Mouse (Mus musculus) CD4-positive, CD25-positive, alpha-beta regulatory T cell, adult 4 months (primary cell): ENCODE results near the gene Ugt1a6a. TPM values are rescaled to one million over a fixed set of nuclear protein-coding genes. Genes with fewer than 3 reads are reported as not detected.
"Not testable (repeated sequence)": the region's sequence is repeated elsewhere in the genome, so short reads cannot be mapped to it uniquely, and the experiment has no call there.

Source experiments
- ATAC-seq: one replicate; pipeline ENCODE4 v1.8.0; 2017
- polyA plus RNA-seq, 2 experiments: library from polyadenylated mRNA; unstranded; fragments of 100-300 nt; shearing (Covaris generic); gene quantifications; one replicate each; pipeline ENCODE4 v1.2.1; 2017

Ugt1a6a gene
- polyA plus RNA-seq, 2 experiments from 2014 or later: 0.13 to 0.75 TPM

DNA sequence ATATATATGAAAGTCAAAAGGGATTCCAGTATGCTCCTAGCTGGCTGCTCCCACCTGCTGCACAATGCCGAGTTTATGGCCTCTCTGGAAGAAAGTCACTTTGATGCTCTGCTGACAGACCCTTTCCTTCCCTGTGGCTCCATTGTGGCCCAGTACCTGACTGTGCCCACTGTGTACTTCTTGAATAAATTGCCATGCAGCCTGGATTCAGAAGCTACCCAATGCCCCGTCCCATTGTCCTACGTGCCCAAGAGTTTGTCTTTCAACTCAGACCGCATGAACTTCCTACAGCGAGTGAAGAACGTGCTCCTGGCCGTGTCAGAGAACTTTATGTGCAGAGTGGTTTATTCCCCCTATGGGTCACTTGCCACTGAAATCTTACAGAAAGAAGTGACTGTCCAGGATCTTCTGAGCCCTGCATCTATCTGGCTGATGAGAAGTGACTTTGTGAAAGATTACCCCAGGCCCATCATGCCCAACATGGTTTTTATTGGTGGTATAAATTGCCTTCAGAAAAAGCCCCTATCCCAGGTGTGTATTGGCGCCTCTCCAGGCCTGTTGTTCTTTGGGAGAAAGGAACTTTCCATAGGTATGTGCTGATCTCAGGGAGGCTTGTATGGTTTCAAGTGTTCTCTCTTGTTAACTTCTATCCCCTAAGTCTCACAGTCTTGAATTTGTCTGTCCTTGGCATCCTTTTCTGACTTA lies 77.9 kb downstream of the Ugt1a6a start:
- no peak for ATAC-seq

DNA sequence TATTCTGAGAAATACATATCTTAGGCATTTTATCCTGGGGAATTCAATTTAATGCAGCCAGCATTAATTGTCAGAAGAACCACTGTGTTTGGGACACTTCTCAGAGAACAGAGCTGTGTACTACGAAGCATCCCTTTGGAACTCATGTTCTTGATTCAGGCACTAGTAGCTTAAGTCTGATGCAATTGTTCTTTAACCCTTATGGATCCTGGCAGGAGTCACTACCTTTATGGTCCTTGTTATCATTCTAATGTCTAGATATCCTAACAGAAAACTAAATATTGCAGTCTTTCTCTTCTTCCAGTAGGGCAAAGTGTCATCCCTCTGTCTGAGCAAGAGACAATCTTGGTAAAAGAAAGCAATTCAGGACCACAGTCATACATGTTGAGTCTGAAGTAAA lies 78.5 kb downstream of the Ugt1a6a start:
- no peak for ATAC-seq

DNA sequence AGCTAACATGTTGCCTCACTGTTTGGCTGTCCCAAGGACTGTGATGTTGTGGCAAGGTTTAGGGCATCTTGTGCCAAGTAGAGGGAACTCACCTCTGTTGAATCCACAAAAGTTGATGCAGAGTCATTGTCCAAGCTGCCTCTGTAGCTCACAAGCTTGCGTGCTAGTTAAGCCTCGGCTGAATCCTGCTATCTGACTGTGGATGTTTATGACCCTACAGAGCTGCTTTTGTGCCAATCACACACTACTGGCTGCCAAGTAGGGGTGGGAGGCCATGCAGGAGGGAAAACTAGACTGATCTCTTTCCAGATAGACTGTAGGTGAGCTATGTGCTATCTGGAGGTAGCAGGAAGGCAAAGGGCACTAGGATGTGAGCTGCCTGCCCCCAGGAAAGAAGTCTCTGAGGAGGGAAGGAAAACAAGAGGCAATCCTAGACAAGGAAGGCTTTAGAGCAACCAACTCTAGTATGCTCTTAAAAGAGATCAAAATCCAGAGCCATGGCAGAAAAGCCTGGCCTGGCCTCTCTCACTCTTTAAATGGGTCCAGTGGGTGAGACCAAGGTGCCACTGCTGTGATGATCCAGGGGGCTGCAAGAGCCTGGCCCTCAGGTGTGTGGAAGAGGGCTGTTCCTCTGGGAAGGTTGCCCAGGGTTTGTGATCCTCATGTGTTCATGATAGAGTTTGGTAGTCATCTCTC lies 79.3 kb downstream of the Ugt1a6a start:
- no peak for ATAC-seq

DNA sequence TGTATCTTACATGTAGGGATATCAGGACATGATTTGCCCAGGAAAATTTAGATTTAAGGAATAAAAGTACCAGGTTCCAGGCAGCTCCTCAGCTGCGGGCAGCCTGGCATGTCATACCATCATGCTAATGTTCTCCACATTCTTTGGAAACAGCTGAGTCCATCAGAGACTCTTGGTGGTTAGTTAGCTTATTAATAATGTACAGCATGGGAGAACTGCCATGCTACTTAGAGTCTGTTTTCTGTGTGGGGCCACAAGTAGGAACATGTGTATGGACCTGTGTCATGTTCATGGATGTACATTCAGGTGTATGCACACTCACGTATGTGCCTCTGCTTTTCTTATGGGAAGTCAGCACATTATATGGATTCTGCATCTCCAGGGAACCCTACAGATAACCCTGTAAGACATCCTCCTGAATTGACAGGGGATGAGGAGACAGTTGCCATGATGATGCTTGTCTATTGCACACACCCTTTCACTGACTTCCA lies 79.9 kb downstream of the Ugt1a6a start:
- no peak for ATAC-seq

DNA sequence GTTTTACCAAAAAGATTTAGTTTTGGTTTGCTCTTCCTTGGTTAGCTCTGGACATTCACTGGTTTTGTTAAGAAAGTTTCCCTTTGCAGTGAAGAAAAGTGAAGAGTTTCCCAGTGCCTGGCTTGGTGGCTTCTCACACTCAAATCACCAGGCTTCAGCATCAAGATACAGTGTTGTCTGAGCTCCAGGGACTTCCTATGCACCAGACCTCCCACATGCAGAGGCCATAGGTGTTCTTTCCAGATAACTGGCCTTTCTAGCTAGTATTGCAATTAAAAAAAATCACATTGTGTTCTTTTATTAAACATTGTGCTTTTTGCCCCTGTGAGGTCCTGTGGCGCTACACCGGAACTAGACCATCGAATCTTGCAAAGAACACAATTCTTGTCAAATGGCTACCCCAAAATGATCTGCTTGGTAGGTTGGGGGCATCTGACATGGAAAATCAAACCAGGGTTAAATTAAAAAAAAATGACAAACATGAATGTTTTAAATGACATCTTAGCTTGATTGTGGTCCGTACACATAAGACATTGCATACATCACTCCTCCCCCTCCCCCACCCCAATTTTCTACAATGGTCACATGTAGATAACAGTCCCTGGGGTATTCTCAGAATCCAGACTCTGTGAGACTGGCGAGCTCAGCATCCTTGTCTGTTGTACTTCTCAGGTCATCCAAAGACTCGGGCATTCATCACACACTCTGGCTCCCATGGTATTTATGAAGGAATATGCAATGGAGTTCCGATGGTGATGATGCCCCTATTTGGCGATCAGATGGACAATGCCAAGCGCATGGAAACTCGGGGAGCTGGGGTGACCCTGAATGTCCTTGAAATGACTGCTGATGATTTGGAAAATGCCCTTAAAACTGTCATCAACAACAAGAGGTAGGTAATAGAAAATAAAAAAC lies 81.1 kb downstream of the Ugt1a6a start:
- no peak for ATAC-seq

DNA sequence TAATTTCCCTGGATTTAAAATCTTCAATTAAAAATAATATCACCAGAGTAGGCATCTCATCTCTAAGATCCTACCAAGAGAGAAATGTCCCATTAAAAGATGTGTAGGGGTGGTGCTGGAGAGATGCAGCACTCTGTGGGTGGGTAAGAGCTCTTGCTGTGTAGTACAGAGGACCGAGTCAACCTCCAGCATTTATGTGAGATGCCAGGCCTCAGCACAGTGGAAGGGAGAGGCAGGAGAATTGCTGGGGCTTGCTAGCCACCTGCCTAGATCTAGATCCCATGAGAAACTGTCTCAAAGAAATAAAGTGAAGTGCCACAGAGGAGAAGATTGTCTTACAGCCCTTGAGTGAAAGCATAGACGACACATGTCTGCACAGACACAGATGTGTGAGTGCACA lies 81.9 kb downstream of the Ugt1a6a start:
- ATAC-seq: no peak

DNA sequence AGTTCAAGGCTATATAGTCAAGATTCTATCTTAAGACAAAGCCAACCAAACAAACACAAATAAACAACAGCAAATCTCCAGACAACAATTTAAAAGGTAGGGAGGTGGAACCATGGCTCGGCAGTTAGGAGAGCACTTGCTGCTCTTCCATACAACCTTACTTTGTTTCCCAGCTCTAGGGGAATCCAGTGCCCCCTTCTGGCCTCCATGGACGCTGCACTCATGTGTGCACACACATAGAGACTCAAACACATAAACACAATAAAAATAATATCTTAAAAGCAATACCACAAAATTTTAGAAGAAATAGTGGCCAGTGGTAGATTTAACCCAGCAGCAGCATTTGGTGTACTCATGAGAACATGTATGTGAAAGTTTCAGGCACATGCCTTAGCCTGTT lies 82.5 kb downstream of the Ugt1a6a start:
- ATAC-seq: no peak

DNA sequence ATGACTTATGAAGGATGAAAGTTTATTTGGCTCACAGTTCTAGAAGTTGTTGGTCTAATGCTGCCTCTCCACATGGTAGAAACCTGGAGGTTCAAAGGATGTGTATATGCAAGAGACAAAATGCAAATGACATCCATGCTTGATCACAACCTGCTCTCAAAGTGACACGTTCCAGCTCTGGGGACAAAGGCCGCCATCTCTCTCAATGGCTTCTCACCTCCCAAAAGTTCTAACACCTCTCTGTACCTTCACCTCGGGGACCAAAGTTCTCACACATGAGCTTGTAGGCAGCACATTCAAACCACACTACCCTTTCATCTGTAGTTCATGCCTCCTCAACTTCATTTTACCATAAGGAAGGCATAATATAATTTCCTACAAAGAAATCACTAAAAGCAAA lies 83.0 kb downstream of the Ugt1a6a start:
- no peak for ATAC-seq

DNA sequence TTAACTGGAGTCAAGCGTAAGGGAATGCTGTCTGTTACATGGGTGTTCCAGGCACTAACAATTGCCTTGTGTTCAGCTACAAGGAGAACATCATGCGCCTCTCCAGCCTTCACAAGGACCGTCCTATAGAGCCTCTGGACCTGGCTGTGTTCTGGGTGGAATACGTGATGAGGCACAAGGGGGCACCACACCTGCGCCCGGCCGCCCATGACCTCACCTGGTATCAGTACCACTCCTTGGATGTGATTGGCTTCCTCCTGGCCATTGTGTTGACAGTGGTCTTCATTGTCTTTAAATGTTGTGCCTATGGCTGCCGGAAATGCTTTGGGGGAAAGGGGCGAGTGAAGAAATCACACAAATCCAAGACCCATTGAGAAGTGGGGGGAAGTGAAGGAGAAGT lies 83.4 kb downstream of the Ugt1a6a start:
- no peak for ATAC-seq

DNA sequence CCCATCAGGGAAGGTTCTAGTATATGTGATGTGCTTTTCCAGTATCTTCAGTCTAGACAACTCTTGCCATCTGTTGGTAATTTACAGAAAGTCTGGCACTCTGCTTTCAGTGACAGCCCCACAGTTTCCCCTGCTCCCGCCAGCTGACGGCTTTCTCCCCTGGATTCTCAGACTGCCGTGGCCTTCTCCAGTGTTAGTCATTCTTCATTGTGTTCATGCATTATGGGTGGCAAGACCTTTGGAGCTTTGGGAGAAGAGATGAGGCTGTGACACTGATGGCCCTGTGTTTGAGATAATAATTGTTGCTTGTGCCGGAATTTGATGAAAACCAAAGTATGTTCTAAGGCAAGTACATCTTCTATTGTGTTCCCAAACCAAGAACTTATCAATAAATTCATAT lies 84.0 kb downstream of the Ugt1a6a start:
- no peak for ATAC-seq

DNA sequence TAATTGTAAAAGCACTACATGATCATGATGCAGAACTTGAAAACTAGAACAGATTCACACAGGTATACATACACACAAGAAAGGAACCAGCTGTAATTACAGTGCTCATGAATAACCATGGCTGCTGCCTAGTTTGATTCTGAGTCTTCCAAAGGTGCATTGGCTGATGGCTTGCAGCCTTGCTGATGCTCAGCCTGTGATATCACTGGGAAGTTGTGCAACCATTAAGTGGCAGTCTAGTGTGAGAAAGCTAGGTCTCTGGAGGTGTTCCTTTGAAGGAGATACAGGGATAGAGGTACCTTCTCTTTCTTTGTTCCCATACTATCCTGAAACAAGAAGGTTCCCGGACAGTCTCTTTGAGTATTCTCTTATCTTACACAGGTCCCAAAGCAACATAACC lies 84.4 kb downstream of the Ugt1a6a start:
- ATAC-seq: no peak

DNA sequence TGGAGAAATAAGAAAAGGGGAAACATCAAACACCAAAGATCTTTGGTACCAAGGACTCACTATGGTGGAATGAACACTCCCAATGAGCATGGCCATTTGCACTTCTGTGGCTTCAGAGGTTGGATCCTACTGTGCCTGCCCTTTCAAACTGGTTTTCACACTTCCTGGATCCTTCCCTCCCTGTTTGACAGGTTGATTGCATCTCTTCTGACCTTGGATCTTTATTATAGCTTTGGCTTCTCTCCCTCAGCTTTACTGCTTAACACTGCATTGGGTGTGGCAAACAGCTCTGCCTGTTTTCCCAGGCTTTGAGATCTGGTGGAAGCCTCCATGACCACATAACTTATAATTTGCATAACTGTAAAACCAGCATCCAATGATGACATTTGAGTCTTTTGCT lies 85.7 kb downstream of the Ugt1a6a start:
- ATAC-seq: no peak

DNA sequence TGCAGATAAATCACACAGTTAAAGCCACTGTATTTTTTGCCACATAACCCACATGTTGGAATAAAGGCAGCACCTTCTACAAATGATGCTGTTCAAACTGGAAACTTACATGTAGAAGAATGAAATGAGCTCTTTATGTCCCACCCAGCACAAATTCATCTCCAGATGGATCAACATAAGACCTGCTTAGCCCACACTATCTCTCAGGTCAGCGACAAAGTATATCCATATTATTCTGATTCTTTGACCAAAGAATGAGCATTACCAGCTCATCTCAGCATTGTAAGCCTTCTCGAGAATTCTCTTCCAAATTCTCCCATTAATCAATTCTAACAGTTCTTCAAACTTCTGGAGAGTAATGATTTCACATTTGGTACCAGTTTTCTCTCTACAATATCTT lies 87.6 kb downstream of the Ugt1a6a start:
- no peak for ATAC-seq

DNA sequence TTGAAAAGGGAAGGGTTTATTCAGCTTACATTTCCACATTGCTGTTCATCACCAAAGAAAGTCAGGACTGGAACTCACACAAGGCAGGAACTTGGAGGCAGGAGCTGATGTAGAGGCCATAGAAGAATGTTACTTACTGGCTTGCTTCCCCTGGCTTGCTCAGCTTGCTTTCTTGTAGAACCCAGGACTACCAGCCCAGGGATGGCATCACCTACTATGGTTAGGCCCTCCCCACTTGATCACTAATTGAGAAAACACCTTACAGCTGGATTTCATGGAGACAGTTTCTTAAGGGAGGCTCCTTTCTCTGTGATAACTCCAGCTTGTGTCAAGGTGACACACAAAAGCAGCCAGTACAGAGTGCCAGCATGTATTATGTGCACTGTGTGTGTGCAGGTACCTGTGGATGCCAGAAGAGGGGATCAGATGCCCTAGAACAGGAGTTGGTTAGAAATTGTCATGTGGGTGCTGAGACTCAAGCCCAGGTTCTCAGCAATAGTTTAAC lies 88.5 kb downstream of the Ugt1a6a start:
- ATAC-seq: not testable (repeated sequence)

DNA sequence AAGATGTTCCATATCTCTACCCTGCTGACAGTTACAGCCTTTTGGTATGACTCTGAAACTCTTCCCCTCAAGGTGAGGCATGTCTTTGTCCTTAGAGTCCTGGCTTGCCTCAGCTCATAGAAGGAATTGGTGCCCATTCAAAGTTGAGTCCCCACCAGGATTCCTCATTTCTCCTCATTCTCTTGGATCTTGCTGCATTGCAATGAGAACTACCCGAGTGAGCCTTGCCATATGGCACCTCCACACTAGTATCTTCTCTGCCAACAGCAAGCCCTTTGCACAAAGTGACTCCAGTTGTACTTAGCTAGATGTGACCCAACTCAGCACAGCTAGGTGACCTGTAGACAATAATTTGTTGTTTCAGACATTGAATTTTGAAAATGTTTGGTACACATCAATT lies 89.0 kb downstream of the Ugt1a6a start:
- no peak for ATAC-seq

DNA sequence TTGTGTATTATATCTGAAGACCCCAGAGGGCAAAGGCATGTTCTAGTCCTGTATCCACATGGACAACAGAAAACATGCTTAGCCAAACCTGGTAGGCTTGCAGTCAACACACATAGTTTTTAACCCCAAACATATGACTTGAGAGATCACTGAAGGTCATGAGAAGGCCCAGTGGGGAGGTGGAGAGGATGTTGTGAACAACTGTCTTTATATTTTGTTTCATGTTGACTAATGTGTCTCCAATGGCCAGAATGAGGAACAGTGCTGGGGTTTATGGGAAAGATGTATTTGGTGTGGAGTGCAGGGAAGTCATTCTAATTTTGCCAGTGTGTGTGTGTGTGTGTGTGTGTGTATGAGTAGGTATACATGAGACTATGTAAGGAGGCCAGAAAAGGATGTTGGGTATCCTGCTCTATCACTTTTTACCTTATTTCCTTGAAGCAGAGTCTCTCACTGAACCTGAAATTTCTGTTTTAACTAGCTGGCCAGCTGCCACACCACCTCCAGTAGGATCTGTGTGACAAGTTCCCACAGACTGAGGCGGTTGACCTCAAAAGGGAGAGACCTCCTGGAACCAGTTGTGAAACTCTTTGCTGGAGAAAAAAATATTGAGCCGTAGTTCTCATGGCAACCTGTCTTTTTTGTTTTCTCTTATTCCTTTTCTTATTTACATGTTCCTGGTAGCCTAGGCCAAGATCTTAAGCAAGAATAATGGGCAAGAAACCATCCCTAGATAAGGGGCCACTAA lies 89.6 kb downstream of the Ugt1a6a start:
- ATAC-seq: no peak

DNA sequence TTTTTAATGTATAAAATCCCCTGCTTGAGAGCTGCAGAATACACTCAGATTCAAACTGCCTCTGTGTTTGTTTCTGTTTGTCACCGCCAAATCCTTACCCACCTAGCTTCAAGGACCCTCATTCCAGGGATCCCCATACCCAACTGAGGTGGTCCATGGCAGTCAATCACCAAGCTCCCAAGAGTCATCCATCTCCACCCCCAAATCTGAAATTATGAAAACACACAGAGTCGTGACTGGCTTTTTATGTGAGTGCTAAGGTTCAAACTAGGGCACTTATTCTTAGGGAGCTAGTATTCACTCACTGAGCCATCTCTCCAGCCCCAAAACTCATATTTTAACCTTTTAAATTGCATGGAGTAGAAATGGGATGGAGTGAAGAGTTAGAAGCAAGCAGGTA lies 90.7 kb downstream of the Ugt1a6a start:
- ATAC-seq: not testable (repeated sequence)

DNA sequence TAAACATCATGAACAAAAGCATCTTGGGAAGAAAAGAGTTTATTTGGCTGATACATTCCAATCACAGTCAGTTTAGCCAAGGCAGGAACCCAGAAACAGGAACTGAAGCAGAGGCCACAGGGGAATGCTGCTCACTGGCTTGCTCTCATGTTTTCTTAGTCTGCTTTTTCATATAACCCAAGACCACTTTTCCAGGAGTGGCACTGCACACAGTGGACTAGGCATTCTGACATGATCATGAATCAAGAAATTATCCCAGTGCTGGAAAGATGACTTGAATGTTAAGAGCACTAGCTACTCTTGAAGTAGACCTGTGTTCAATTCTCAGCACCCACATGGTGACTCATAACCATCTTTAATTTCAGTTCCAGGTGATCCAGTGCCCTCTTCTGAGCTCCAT lies 91.1 kb downstream of the Ugt1a6a start:
- no peak for ATAC-seq

DNA sequence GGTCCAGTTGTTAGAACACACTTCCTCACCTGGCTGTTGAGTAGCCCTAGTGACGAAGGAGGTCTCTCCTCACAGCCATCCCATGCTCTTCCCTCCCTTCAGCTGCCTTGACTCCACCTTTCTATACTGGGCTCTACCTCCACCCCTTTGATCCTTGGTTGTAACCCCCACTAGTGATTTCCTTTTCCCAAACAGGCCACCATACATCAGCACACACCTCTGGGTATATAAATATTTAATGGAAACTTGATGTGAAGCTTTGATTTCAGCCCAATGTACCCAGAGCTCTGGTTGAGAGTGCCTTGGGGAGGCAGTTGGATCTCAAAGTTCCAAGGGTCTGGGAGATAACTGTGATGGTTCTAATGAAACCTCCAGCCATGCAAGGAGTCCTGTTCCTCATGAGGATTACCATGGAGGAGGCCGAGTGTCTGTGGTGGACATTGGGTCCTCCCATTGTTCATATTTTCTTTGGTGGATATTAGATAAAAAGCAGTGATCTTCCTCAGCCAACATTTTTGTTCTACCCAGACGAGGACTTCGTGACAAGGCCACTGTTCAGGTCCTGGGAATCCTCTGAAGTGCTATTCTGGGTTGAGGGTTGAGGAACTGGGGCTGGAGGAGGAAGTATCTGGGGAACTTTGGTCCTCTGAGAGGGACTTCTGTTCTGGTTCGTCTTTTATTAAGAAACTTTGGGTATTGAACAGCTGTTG lies 92.2 kb downstream of the Ugt1a6a start, which contains the start of gene Mroh2a:
Mroh2a (plus strand) TSS at position 317 of the 710 bp plus-strand sequence.
- ATAC-seq: no peak

DNA sequence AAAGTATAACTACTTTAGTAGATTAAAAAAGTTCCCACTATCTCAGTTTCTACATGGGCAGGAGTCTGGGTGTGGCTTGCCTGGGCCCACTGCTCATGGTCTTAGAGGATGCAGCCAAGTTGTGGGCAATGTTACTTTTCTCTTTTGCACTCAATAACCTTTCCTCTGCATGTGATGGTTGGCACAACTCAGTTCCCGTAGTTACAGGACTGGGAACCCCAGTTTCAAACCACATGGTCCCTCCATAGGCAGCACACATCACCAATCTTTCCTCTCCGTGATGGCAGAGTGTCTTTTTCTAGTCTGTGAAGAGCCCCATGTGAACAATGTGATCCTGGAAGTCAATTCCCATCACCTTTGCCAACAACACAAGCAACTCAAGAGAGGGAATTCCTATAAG lies 92.9 kb downstream of the Ugt1a6a start:
- ATAC-seq: no peak

DNA sequence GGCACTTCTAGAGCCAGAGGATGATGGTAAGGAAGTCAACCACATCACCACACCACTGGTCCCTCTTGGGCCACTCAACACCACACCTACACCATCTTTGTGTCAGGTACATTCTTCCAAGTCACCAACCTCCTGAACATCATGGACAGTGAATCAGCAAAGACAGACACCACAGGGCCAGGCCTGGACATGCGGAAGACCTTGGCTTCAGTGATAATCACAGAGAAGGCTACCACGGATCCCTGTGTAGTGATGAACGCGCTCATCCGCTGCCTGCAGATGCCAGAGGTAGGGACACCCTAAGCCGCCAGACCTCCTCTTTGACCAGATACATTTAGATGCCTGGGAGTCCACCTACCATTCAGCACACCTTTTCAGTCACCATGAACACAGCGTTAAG lies 93.5 kb downstream of the Ugt1a6a start:
- ATAC-seq: no peak

DNA sequence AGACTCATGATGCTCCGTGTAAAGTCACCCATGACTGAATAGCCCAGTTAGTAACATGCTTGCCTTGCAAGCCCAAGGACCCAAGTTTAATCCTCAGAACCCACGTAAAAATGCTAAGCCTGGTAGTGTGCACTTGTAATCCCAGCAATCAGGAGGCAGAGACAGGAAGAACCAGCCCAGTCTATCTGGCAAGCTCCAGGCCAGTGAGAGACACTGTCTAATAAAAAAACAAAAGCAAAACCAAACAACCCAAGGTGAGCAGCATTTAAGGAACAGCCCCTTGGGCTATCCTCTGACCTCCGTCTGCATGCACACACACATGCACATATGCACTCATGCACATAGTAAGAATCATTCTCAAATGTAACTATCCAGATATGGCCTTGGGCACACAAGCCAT lies 95.0 kb downstream of the Ugt1a6a start:
- no peak for ATAC-seq
